Mouse (Mus musculus) intestine, embryonic 15.5 days (tissue): ENCODE measurements around the gene Thada. TPM values are rescaled to one million over a fixed set of nuclear protein-coding genes. Genes with fewer than 3 reads are reported as not detected.

Source experiments
- ATAC-seq: fragments of 200-750 bp; cut with Nextera tagmentation; 2 replicates; pipeline ENCODE4 v1.8.0; 2017; ENCODE audit warnings: moderate TSS enrichment, moderate library complexity
- H3K27ac ChIP-seq: fragments of 300-500 bp; sonication (generic); 2 replicates; pipeline ENCODE4 v1.5.1; 2015; ENCODE audit warnings: mild to moderate bottlenecking, inconsistent platforms
- H3K27me3 ChIP-seq: fragments of 300-500 bp; sonication (generic); replicated peaks from 2 replicates; pipeline ENCODE4 v1.6.1; 2015; ENCODE audit warnings: inconsistent platforms
- H3K36me3 ChIP-seq: fragments of 300-500 bp; sonication (generic); 2 replicates; pipeline ENCODE4 v1.6.1; 2015; ENCODE audit warnings: inconsistent platforms
- H3K4me1 ChIP-seq: fragments of 300-500 bp; sonication (generic); replicated peaks from 2 replicates; pipeline ENCODE4 v1.6.1; 2015; ENCODE audit warnings: inconsistent platforms
- H3K4me2 ChIP-seq: fragments of 300-500 bp; sonication (generic); replicated peaks from 2 replicates; pipeline ENCODE4 v1.6.1; 2015; ENCODE audit warnings: mild to moderate bottlenecking, inconsistent platforms
- H3K4me3 ChIP-seq: fragments of 300-500 bp; sonication (generic); replicated peaks from 2 replicates; pipeline ENCODE4 v1.5.1; 2015; ENCODE audit warnings: inconsistent platforms
- H3K9ac ChIP-seq: fragments of 300-500 bp; sonication (generic); 2 replicates; pipeline ENCODE4 v1.6.1; 2015; ENCODE audit warnings: inconsistent platforms
- H3K9me3 ChIP-seq: fragments of 300-500 bp; sonication (generic); 2 replicates; pipeline ENCODE4 v1.6.1; 2016; ENCODE audit warnings: inconsistent platforms
- WGBS: fragments of 180-500 bp; shearing (Covaris S2); methylation state at CpG from one replicate; pipeline ENCODE4 v1.1.7; 2015; 5-methylcytosine and 5-hydroxymethylcytosine counted together
- polyA plus RNA-seq: library from polyadenylated mRNA; unstranded; fragments of >200 nt; fragmentation: Nextera tagmentation; extraction: Ambion mirVana; gene quantifications from 2 replicates; pipeline ENCODE4 v1.2.1, GENCODE M21; 2015

Thada gene
- polyA plus RNA-seq: 6.3 and 6.9 TPM in 2 replicates

DNA sequence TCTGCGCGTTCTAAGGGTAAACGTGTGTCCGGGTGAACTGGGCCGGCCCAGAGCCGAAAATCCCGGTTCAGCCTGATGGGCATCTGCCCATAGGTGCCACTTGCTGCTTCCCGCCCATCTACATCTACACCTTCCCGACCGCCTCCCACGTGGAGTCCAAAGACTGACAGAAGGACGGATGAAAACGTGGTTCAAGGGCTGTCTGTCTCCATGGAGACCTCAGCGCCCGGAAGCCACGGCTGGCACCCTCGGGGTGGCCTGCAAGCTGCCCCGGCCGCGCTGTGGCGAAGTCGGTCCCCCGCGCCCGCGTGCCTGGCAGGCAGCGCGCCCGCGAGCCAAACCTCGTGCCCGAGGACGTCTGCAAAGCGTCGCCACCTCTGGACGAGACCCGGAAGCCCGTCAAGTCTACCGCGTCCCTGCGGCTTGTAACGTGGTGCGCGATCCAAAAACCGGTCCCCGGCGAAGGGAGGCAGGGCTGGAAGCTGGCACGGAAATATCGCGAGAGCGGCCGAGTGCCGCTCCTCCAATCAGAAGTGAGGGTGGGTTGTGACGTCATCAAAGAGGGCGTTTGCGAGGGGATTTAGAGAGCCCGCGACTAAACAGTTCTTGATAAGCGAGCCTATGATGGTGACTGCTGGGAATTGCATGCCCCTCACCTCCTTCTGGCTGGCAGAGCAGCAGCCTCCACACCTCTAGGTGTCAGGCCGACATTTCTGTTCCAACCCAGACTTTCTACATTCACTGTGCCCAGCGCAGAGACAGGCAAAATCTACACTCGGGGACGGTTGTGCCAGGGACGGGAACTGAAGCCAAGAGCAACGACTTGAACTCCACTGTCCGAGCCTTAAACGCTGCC is at the start of gene Thada:
Thada (minus strand) TSS at position 453 of the 856 bp plus-strand sequence.
- Histone ChIP-seq H3K4me2 (peak within 1 kb of the TSS; percentile 85), H3K36me3 (no peaks in the 10 kb centered on the region), H3K4me1 (no peaks in the 10 kb centered on the region), H3K9ac (peak within 1 kb of the TSS; percentile 87), H3K27ac (peak within 1 kb of the TSS; percentile 84), H3K9me3 (no peaks in the 10 kb centered on the region), H3K4me3 (peak within 1 kb of the TSS; percentile 86), H3K27me3 (no peaks in the 10 kb centered on the region)
- under 1% methylated on average over 67 of the region's 67 CpGs for whole genome bisulfite sequencing
- ATAC-seq: peak; percentile 99

GRCm38 (mm10) chr17:84512516-84513085 is 46.6 kb upstream of the Thada start:
- no peaks in the 10 kb centered on the region for H3K27me3 ChIP-seq
- 0 out of 2 replicates have a peak, but pooled peaks cover 9% of the 10 kb centered on the region for H3K4me1 ChIP-seq
- peak overlapping the region; percentile 78 for H3K9ac ChIP-seq
- no peaks in the 10 kb centered on the region for H3K9me3 ChIP-seq
- 13% methylated on average over 4 of the region's 4 CpGs for WGBS
- peak overlapping the region; percentile 86 for H3K27ac ChIP-seq
- peak overlapping the region; percentile 95 for H3K4me2 ChIP-seq
- peak overlapping the region; percentile 79 for H3K4me3 ChIP-seq
- H3K36me3 ChIP-seq: no peaks in the 10 kb centered on the region
- ATAC-seq: peak; percentile 34; the same call in 1 of the 2 replicates

DNA sequence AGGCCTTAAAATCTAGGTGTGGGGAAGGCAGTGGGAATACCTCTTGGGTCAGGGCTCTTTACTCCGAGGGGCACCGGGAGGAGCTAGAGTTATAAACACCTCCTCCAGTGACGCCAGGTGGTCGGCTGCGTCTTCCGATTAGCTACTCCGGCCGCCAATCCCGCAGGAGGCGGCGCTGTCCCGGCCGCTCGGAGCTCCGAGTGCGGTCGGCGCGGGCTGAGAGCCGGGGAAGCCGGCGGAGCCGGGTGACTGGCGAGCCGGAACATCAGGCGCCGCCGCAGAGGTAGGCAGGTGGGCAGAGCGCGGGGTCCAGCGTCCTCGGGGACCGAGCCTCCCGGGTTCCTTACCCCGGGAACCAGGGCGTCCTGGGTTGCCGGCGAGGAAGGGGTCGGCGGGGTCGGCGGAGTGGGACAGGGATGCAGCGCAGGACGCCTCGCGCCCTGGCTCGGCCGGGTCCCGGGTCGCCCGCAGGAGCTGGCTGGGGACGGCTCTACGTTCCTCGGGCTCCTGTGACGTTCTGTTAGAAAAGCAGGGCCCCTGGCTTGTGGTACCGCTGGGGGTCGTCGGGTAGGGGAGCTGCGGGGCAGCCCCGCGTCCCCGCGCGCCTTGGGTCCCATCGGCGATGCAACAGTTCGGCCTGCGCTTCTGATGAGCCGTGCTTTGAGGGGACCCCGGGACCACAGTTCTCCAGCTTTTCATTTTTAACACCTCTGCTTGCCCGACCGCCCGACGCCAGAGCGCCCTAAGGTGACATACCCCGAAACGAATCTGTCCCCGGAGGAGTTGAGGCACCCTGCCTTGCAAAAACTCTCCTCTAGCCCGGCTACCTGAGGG is 45.9 kb upstream of the Thada start, which contains the start of gene Plekhh2:
Plekhh2 (plus strand) TSS at position 214 of the 834 bp plus-strand sequence.
- H3K4me3 ChIP-seq: peak within 1 kb of the TSS; percentile 79
- H3K9ac ChIP-seq: peak within 1 kb of the TSS; percentile 78
- peak within 1 kb of the TSS; percentile 95 for H3K4me2 ChIP-seq
- H3K27me3 ChIP-seq: no peaks in the 10 kb centered on the region
- 0 out of 2 replicates have a peak, but pooled peaks cover 9% of the 10 kb centered on the region for H3K4me1 ChIP-seq
- ATAC-seq: peak; percentile 93
- H3K27ac ChIP-seq: peak within 1 kb of the TSS; percentile 86
- H3K9me3 ChIP-seq: no peaks in the 10 kb centered on the region
- under 1% methylated on average over 79 of the region's 79 CpGs for WGBS
- no peaks in the 10 kb centered on the region for H3K36me3 ChIP-seq

DNA sequence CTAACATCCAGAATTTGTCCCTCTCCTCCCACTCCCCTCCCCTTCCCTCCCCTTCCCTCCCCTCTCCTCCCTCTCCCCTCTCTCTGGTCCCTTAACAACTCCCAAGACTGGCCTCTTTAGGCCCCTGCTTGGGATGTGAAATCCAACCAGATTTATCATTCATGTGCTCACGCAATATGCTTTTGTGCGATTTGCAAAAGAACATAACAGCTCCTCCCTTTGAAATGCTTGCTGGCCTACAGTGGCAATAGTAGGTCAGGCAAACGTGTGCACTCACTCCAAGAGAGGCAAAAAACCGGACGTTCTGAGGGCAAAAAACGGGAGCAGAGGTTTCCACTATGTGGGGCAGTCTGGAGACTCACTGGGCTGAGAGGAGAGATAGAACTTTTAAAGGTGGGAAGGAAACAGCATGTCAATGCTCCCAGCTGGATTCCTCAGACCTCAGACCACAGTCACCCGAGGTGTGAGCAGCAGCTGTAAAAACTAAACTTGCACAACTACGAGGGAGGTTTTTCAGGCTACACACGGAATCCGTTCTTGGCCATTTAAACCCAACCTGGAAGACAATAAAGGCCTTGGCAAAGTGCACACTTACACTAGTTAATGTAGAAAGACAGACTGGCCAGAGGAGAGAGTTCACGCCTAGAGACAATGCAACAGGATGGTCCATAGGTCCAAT is 45.1 kb upstream of the Thada start:
- no peaks in the 10 kb centered on the region for H3K27me3 ChIP-seq
- no peaks in the 10 kb centered on the region for H3K36me3 ChIP-seq
- 33% methylated on average over 11 of the region's 11 CpGs for WGBS
- H3K9ac ChIP-seq: peak overlapping the region; percentile 78
- 0 out of 2 replicates have a peak, but pooled peaks have one; percentile 1 for ATAC-seq
- H3K27ac ChIP-seq: peak overlapping the region; percentile 86
- H3K4me1 ChIP-seq: 0 out of 2 replicates have a peak, but pooled peaks cover 9% of the 10 kb centered on the region
- peak overlapping the region; percentile 79 for H3K4me3 ChIP-seq
- peak overlapping the region; percentile 95 for H3K4me2 ChIP-seq
- no peaks in the 10 kb centered on the region for H3K9me3 ChIP-seq

DNA sequence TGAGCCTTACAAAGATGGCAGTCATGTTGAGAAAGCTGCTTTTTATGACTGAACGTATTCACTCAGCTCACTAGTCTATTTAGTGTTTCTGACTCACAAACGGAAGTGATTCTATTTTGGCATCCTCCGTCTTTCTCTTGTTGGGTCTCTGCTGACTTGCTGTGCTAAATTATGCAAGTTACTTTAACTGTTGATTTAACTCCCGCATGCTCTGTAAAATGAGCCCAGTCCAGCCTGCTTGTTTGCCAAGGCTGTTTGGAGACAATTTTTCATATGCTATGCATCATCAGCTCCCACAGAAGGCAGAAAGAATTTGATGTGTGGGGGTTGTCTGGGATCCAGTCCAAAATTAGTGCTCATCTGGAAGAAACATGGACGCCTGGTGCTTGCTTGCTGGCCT is 44.4 kb upstream of the Thada start:
- Histone ChIP-seq H3K4me2 (no peak overlapping the region), H3K9ac (no peak overlapping the region), H3K4me1 (0 out of 2 replicates have a peak, but pooled peaks cover 9% of the 10 kb centered on the region), H3K9me3 (no peaks in the 10 kb centered on the region), H3K27me3 (no peaks in the 10 kb centered on the region), H3K27ac (0 out of 2 replicates have a peak overlapping the region, but pooled peaks have one; percentile 41), H3K4me3 (no peak overlapping the region), H3K36me3 (no peaks in the 10 kb centered on the region)
- ATAC-seq: peak; percentile 48
- 42% methylated on average over 5 of the region's 5 CpGs for WGBS

- ATAC-seq: no peak
- 61% methylated on average over 4 of the region's 4 CpGs for WGBS
- H3K27ac ChIP-seq: no peak overlapping the region
These were observed 43.2 kb upstream of the Thada start for GRCm38 (mm10) chr17:84509176-84509575.

DNA sequence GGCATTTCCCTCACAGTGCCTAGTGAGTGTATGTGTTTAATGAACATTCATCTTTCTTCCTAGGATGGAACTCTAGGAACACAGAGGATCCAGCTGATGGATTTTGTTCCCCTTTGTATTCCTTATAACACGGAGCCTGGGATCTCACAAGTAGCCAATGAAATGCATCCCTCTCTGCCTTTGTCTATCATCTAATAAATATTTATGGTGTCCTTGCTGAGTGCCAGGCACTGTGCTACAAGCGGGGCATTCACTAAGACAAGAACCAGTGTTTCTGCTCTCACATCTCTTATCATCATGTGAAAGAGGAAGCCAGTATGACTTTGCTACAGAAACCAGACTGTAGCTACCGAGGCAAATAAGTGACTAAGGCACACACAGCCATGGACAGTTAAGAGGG is 42.7 kb upstream of the Thada start:
- ATAC-seq: no peak
- 0 out of 2 replicates have a peak, but pooled peaks cover 9% of the 10 kb centered on the region for H3K4me1 ChIP-seq
- no peaks in the 10 kb centered on the region for H3K36me3 ChIP-seq
- H3K4me3 ChIP-seq: no peak overlapping the region
- no peak overlapping the region for H3K9ac ChIP-seq
- H3K4me2 ChIP-seq: no peak overlapping the region
- no peak overlapping the region for H3K27ac ChIP-seq
- WGBS: 55% methylated on average over 3 of the region's 3 CpGs
- no peaks in the 10 kb centered on the region for H3K27me3 ChIP-seq
- no peaks in the 10 kb centered on the region for H3K9me3 ChIP-seq

More at GRCm38 (mm10) chr17:84509176-84509575, 43.2 kb upstream of the Thada start:
- Histone ChIP-seq H3K36me3 (no peaks in the 10 kb centered on the region), H3K4me2 (no peak overlapping the region), H3K4me3 (no peak overlapping the region), H3K9me3 (no peaks in the 10 kb centered on the region), H3K27me3 (no peaks in the 10 kb centered on the region), H3K9ac (no peak overlapping the region), H3K4me1 (0 out of 2 replicates have a peak, but pooled peaks cover 9% of the 10 kb centered on the region)

- Histone ChIP-seq H3K4me3 (no peak overlapping the region), H3K4me2 (no peak overlapping the region), H3K9me3 (no peaks in the 10 kb centered on the region), H3K27ac (no peak overlapping the region), H3K36me3 (no peaks in the 10 kb centered on the region), H3K27me3 (no peaks in the 10 kb centered on the region), H3K4me1 (0 out of 2 replicates have a peak, but pooled peaks cover 8% of the 10 kb centered on the region), H3K9ac (no peak overlapping the region)
- 53% methylated on average over 2 of the region's 2 CpGs for WGBS
- no peak for ATAC-seq
These were observed 39.9 kb upstream of the Thada start for GRCm38 (mm10) chr17:84505922-84506321.

GRCm38 (mm10) chr17:84502341-84502740 is 36.3 kb upstream of the Thada start:
- Histone ChIP-seq H3K9me3 (no peaks in the 10 kb centered on the region), H3K27ac (no peak overlapping the region), H3K27me3 (no peaks in the 10 kb centered on the region), H3K9ac (no peak overlapping the region), H3K4me1 (0 out of 2 replicates have a peak, but pooled peaks cover 5% of the 10 kb centered on the region), H3K4me3 (no peak overlapping the region), H3K4me2 (no peak overlapping the region), H3K36me3 (no peaks in the 10 kb centered on the region)
- WGBS: 61% methylated on average over 3 of the region's 3 CpGs
- ATAC-seq: no peak

- ATAC-seq: peak; percentile 58
- H3K9ac ChIP-seq: no peak overlapping the region
- no peak overlapping the region for H3K4me2 ChIP-seq
- no peaks in the 10 kb centered on the region for H3K9me3 ChIP-seq
- H3K27ac ChIP-seq: 0 out of 2 replicates have a peak overlapping the region, but pooled peaks have one; percentile 15
- WGBS: 39% methylated on average over 5 of the region's 5 CpGs
- 0 out of 2 replicates have a peak, but pooled peaks cover 5% of the 10 kb centered on the region for H3K4me1 ChIP-seq
- H3K36me3 ChIP-seq: no peaks in the 10 kb centered on the region
- H3K4me3 ChIP-seq: no peak overlapping the region
- no peaks in the 10 kb centered on the region for H3K27me3 ChIP-seq
These were observed 32.6 kb upstream of the Thada start for GRCm38 (mm10) chr17:84498639-84499038.

DNA sequence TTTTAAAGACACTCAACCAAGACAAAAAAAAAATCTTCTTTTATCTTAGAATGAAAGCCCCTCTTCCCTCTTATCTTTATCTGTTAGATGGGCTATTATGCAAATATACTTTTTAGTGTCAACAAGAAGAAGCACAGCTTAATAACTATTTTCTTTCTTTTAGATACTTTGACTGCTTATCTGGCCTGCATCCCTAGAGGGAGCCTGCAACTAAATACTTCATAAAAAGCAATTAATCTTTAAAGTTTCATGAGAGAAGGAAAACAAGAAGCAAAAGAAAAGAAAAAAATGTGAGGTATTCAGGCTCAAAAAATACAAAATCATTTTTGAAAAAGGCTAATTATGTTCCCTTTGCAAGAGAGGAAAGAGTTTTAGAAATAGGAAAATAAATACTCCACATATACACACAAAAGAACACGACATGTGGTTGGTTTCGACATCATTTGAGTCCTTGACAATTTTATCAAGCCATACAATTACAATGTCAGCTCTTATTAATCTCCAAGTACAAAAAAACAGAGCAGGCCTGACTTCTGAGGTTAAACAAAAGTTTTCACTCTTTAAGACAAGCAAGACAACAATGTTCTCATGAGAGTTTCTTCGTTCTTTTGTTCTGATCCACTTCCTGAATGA is 32.1 kb upstream of the Thada start:
- H3K27ac ChIP-seq: no peak overlapping the region
- no peaks in the 10 kb centered on the region for H3K9me3 ChIP-seq
- 0 out of 2 replicates have a peak, but pooled peaks cover 2% of the 10 kb centered on the region for H3K4me1 ChIP-seq
- no peak overlapping the region for H3K4me3 ChIP-seq
- no peak overlapping the region for H3K9ac ChIP-seq
- no peaks in the 10 kb centered on the region for H3K27me3 ChIP-seq
- H3K4me2 ChIP-seq: no peak overlapping the region
- no peaks in the 10 kb centered on the region for H3K36me3 ChIP-seq
- no peak for ATAC-seq
- 66% methylated on average over 3 of the region's 3 CpGs for WGBS
